Mouse (Mus musculus): ENCODE measurements at regions not wholly inside any gene's neighbourhood (a gene's known extent, or its start where the extent isn't known, plus 50 kb on each side); places are given as distances from the start of the nearest gene placed in this dataset.

GRCm38 (mm10) chr1:90268131-90268691, 64.4 kb downstream of the Ackr3 start:
- DNase-seq (ENCODE audit: low spot score), result no peak

GRCm38 (mm10) chr1:90268951-90269350, 65.2 kb downstream of the Ackr3 start:
- DNase-seq (ENCODE audit: low spot score), result no peak

GRCm38 (mm10) chr1:90269836-90270235, 66.1 kb downstream of the Ackr3 start:
- no peak for DNase-seq (ENCODE audit: low spot score)

- DNase-seq (ENCODE audit: low spot score), result no peak
Observed at GRCm38 (mm10) chr1:90271326-90271725, 67.5 kb downstream of the Ackr3 start.

- DNase-seq (ENCODE audit: low spot score), result no peak
Observed at GRCm38 (mm10) chr1:90272411-90272810, 68.6 kb downstream of the Ackr3 start.

GRCm38 (mm10) chr1:90272830-90273628, 69.2 kb downstream of the Ackr3 start:
- DNase-seq (ENCODE audit: low spot score), result no peak

GRCm38 (mm10) chr1:90273629-90273928, 69.8 kb downstream of the Ackr3 start:
- DNase-seq (ENCODE audit: low spot score), result no peak

GRCm38 (mm10) chr1:90274968-90275651, 71.3 kb downstream of the Ackr3 start:
- DNase-seq (ENCODE audit: low spot score), result no peak

GRCm38 (mm10) chr1:90275786-90276520, 72.2 kb downstream of the Ackr3 start:
- no peak for DNase-seq (ENCODE audit: low spot score)

- no peak for DNase-seq (ENCODE audit: low spot score)
Observed at GRCm38 (mm10) chr1:90277486-90278255, 73.9 kb downstream of the Ackr3 start.

GRCm38 (mm10) chr1:90279066-90279839, 75.5 kb downstream of the Ackr3 start:
- no peak for DNase-seq (ENCODE audit: low spot score)

GRCm38 (mm10) chr1:90280227-90280626, 76.4 kb downstream of the Ackr3 start:
- DNase-seq (ENCODE audit: low spot score), result no peak

GRCm38 (mm10) chr1:90281255-90281654, 77.5 kb downstream of the Ackr3 start:
- no peak for DNase-seq (ENCODE audit: low spot score)

GRCm38 (mm10) chr1:90281956-90282355, 78.2 kb downstream of the Ackr3 start:
- DNase-seq (ENCODE audit: low spot score), result no peak

- DNase-seq (ENCODE audit: low spot score), result no peak
Observed at GRCm38 (mm10) chr1:90282367-90282766, 78.6 kb downstream of the Ackr3 start.

GRCm38 (mm10) chr1:90283176-90283775, 79.5 kb downstream of the Ackr3 start:
- DNase-seq (ENCODE audit: low spot score), result no peak

- no peak for DNase-seq (ENCODE audit: low spot score)
Observed at GRCm38 (mm10) chr1:90283912-90284636, 80.3 kb downstream of the Ackr3 start.

GRCm38 (mm10) chr1:90285318-90285717, 81.5 kb downstream of the Ackr3 start:
- DNase-seq (ENCODE audit: low spot score), result no peak

GRCm38 (mm10) chr1:90287251-90287650, 83.5 kb downstream of the Ackr3 start:
- no peak for DNase-seq (ENCODE audit: low spot score)
